Comparison of ENCODE assay signal across 10 mouse cellular contexts in genomic region chr9:62526858-62527257, GRCm38 (mm10). TPM values are rescaled to one million over a fixed set of nuclear protein-coding genes. Genes with fewer than 3 reads are reported as not detected.
DNase-seq lines count a peak whose midpoint lies in the region; ATAC-seq and TF ChIP-seq lines count a peak whose summit lies in the region.
"Had no signal": no experiment of that assay in that cellular context is flagged by ENCODE, and none has a peak within 500 bp of the region (broad histone marks: within the 10 kb centered on the region; RNA-seq: fewer than 3 reads in every experiment).

No protein-coding gene starts in this region.

- TF ChIP-seq POLR2A in heart, adult 2 months (IDR thresholded peaks at IDR 0.05; ENCODE audit: insufficient read depth, low read depth, low read length), result no peak

- no peak overlapping the region for H3K4me2 ChIP-seq in lung, embryonic 16.5 days (ENCODE audit: low read depth, low read length)
- no peak overlapping the region for H3K4me2 ChIP-seq in hindbrain, embryonic 13.5 days
- no peak overlapping the region for H3K4me2 ChIP-seq in stomach, embryonic 16.5 days (ENCODE audit: low read depth, low read length)

- TF ChIP-seq CTCF in heart, adult 2 months (IDR thresholded peaks at IDR 0.05), result no peak

- H3K27me3 ChIP-seq in heart, adult 2 months (ENCODE audit: control insufficient read depth, insufficient read depth, low read length), result no peaks in the 10 kb centered on the region
- H3K27me3 ChIP-seq in lung, embryonic 16.5 days (ENCODE audit: control insufficient read depth, insufficient read depth, low read depth, low read length), result no peaks in the 10 kb centered on the region
- no peaks in the 10 kb centered on the region for H3K27me3 ChIP-seq in hindbrain, embryonic 13.5 days
- peaks cover 3% of the 10 kb centered on the region; the same call in 1 of the 2 replicates for H3K27me3 ChIP-seq in stomach, embryonic 16.5 days (ENCODE audit: control insufficient read depth, insufficient read depth, low read length)

- no peak for ATAC-seq in lung, embryonic 16.5 days (ENCODE audit: low read depth)
- no peak for ATAC-seq in hindbrain, embryonic 13.5 days (ENCODE audit: low FRiP score)
- ATAC-seq in stomach, embryonic 16.5 days (ENCODE audit: insufficient read depth, low FRiP score), result no peak
- ATAC-seq in megakaryocyte-erythroid progenitor cell, adult 5-6 weeks (replicated peaks; ENCODE audit: low FRiP score, low TSS enrichment, poor library complexity, severe bottlenecking), result no peak

- TF ChIP-seq EP300 in heart, adult 2 months (IDR thresholded peaks at IDR 0.05; ENCODE audit: insufficient read depth, low read depth, low read length), result no peak

- DNase-seq in heart, adult 2 months, result peak; percentile 31 to 32
- no peak for DNase-seq in heart, postnatal 14 days
- no peak for DNase-seq in lung, postnatal 4 days
- DNase-seq in spleen, adult 12 weeks (ENCODE audit: low spot score), result no peak

- H3K4me1 ChIP-seq in heart, adult 2 months (ENCODE audit: control insufficient read depth, insufficient read depth, low read length), result peaks cover 29% of the 10 kb centered on the region
- peaks cover 62% of the 10 kb centered on the region for H3K4me1 ChIP-seq in lung, embryonic 16.5 days (replicated peaks; ENCODE audit: control insufficient read depth, insufficient read depth, low read length)
- peaks cover 98% of the 10 kb centered on the region for H3K4me1 ChIP-seq in hindbrain, embryonic 13.5 days (replicated peaks)
- peaks cover 50% of the 10 kb centered on the region for H3K4me1 ChIP-seq in stomach, embryonic 16.5 days (ENCODE audit: control insufficient read depth, insufficient read depth, low read length)

- peak overlapping the region; percentile 43 for H3K27ac ChIP-seq in heart, adult 2 months
- H3K27ac ChIP-seq in lung, embryonic 16.5 days (ENCODE audit: low read length), result peak overlapping the region; percentile 54
- H3K27ac ChIP-seq in hindbrain, embryonic 13.5 days, result peak overlapping the region; percentile 72
- H3K27ac ChIP-seq in stomach, embryonic 16.5 days (ENCODE audit: low read length), result peak overlapping the region; percentile 10; the same call in 1 of the 2 replicates
- H3K27ac ChIP-seq: liver, embryonic 14.5 days had no signal

- no peak overlapping the region for H3K9ac ChIP-seq in heart, adult 2 months (ENCODE audit: low read depth, low read length)
- H3K9ac ChIP-seq in lung, embryonic 16.5 days (ENCODE audit: low read length), result no peak overlapping the region
- no peak overlapping the region for H3K9ac ChIP-seq in hindbrain, embryonic 13.5 days
- H3K9ac ChIP-seq in stomach, embryonic 16.5 days (ENCODE audit: low read length), result no peak overlapping the region
- H3K9ac ChIP-seq: liver, embryonic 14.5 days had no signal

- no peaks in the 10 kb centered on the region; the same call in 1 of the 2 replicates for H3K36me3 ChIP-seq in heart, adult 2 months (ENCODE audit: control insufficient read depth, insufficient read depth, low read length)
- no peaks in the 10 kb centered on the region for H3K36me3 ChIP-seq in lung, embryonic 16.5 days (ENCODE audit: control insufficient read depth, insufficient read depth, low read length)
- H3K36me3 ChIP-seq in hindbrain, embryonic 13.5 days, result no peaks in the 10 kb centered on the region
- no peaks in the 10 kb centered on the region for H3K36me3 ChIP-seq in stomach, embryonic 16.5 days (ENCODE audit: control insufficient read depth, insufficient read depth, low read length)

- 56% methylated on average over 8 of the region's 8 CpGs for WGBS in heart, adult 2 months
- 53% methylated on average over 8 of the region's 8 CpGs for WGBS in lung, embryonic 16.5 days
- 80% methylated on average over 8 of the region's 8 CpGs for WGBS in hindbrain, embryonic 13.5 days
- WGBS in stomach, embryonic 16.5 days, result 68% methylated on average over 8 of the region's 8 CpGs

- H3K79me2 ChIP-seq in heart, adult 2 months (replicated peaks; ENCODE audit: control insufficient read depth, insufficient read depth, low read length), result no peaks in the 10 kb centered on the region

- intact Hi-C loops in heart, adult 2 months (cut with DNase I), result no loop called here
- intact Hi-C loops in heart, postnatal 14 days (cut with DNase I), result no loop called here

- no peak overlapping the region for H3K4me3 ChIP-seq in heart, adult 2 months
- no peak overlapping the region for H3K4me3 ChIP-seq in lung, embryonic 16.5 days (ENCODE audit: low read length)
- H3K4me3 ChIP-seq in hindbrain, embryonic 13.5 days, result no peak overlapping the region
- H3K4me3 ChIP-seq in stomach, embryonic 16.5 days (replicated peaks; ENCODE audit: low read length), result no peak overlapping the region

- no peaks in the 10 kb centered on the region for H3K9me3 ChIP-seq in lung, embryonic 16.5 days (ENCODE audit: control insufficient read depth, low read length)
- no peaks in the 10 kb centered on the region for H3K9me3 ChIP-seq in hindbrain, embryonic 13.5 days
- no peaks in the 10 kb centered on the region for H3K9me3 ChIP-seq in stomach, embryonic 16.5 days (replicated peaks; ENCODE audit: control insufficient read depth, low read length)

RNA-seq across cellular contexts. Expression of gene Coro2b, which starts 10.0 kb away (rescaled TPM):
- total RNA-seq in heart, adult 2 months (2021), result 10 to 100 TPM; 10.1 to 11.6 TPM
- 16.4 and 17.2 TPM in 2 replicates for polyA plus RNA-seq in heart, adult 2 months (2012; rRNA removed)
- total RNA-seq in heart, postnatal 14 days (2021), result 10 to 100 TPM; 15.7 to 16.5 TPM
- polyA plus RNA-seq in lung, embryonic 16.5 days (2015; fragmentation: Nextera tagmentation; extraction: Ambion mirVana), result 21.6 and 24.6 TPM in 2 replicates
- 34.3 and 39.0 TPM in 2 replicates for polyA plus RNA-seq in hindbrain, embryonic 13.5 days (2015; fragmentation: Nextera tagmentation; extraction: Ambion mirVana)
- 9.8 and 10.4 TPM in 2 replicates for polyA plus RNA-seq in stomach, embryonic 16.5 days (2015; fragmentation: Nextera tagmentation; extraction: Ambion mirVana)
- total RNA-seq in megakaryocyte-erythroid progenitor cell, adult 5-6 weeks (2014; fragmentation: Nextera tagmentation), result 1.2 TPM in 1 of 2 replicates, not detected in the other
- not detected in 2 replicates for total RNA-seq in megakaryocyte-erythroid progenitor cell, adult 5-6 weeks (2017)
- total RNA-seq: monocyte, adult 5-6 weeks had no signal

Comparison
In these comparisons a context has a peak if more than half of its experiments do, and no peak if none do; other contexts are left out.
1. DNase-seq: peak in heart, adult 2 months (2 of 2); none in heart, postnatal 14 days (0 of 2), lung, postnatal 4 days (0 of 2) and spleen, adult 12 weeks (single experiment).
2. H3K27ac ChIP-seq: peak in every context shown above with its lines; median percentile 72 in hindbrain, embryonic 13.5 days; 54 in lung, embryonic 16.5 days; 43 in heart, adult 2 months; 10 in stomach, embryonic 16.5 days.